Mouse (Mus musculus) stomach, embryonic 14.5 days (tissue): Measurements from ENCODE around the gene Olfml2b. TPM values are rescaled to one million over a fixed set of nuclear protein-coding genes. Genes with fewer than 3 reads are reported as not detected.

Experiments used
- ATAC-seq: fragments of 200-750 bp; cut with Nextera tagmentation; 2 replicates; pipeline ENCODE4 v1.8.0; 2017; ENCODE audit warnings: low read depth, moderate TSS enrichment; ENCODE audit not compliant: insufficient number of reproducible peaks, insufficient read depth, low FRiP score
- H3K27ac ChIP-seq: fragments of 300-500 bp; sonication (generic); 2 replicates; pipeline ENCODE4 v1.5.1; 2014; ENCODE audit warnings: mild to moderate bottlenecking, low read length, moderate library complexity, mixed read lengths
- H3K27me3 ChIP-seq: fragments of 300-500 bp; sonication (generic); 2 replicates; pipeline ENCODE4 v1.6.1; 2014; ENCODE audit warnings: low read length, control low read depth, mixed read lengths; ENCODE audit not compliant: control insufficient read depth, insufficient read depth
- H3K36me3 ChIP-seq: fragments of 300-500 bp; sonication (generic); 2 replicates; pipeline ENCODE4 v1.6.1; 2014; ENCODE audit warnings: mild to moderate bottlenecking, control low read depth, low read length, moderate library complexity, mixed read lengths; ENCODE audit not compliant: control insufficient read depth, insufficient read depth
- H3K4me1 ChIP-seq: fragments of 300-500 bp; sonication (generic); 2 replicates; pipeline ENCODE4 v1.6.1; 2014; ENCODE audit warnings: low read length, control low read depth, mixed read lengths; ENCODE audit not compliant: control insufficient read depth, insufficient read depth
- H3K4me2 ChIP-seq: fragments of 300-500 bp; sonication (generic); replicated peaks from 2 replicates; pipeline ENCODE4 v1.6.1; 2014; ENCODE audit warnings: low read depth, low read length, control low read depth
- H3K4me3 ChIP-seq: fragments of 300-500 bp; sonication (generic); 2 replicates; pipeline ENCODE4 v1.5.1; 2014; ENCODE audit warnings: low read depth, low read length, control low read depth
- H3K9ac ChIP-seq: fragments of 300-500 bp; sonication (generic); replicated peaks from 2 replicates; pipeline ENCODE4 v1.6.1; 2014; ENCODE audit warnings: low read depth, mild to moderate bottlenecking, control low read depth, low read length, moderate library complexity, mixed read lengths
- H3K9me3 ChIP-seq: fragments of 300-500 bp; sonication (generic); 2 replicates; pipeline ENCODE4 v1.6.1; 2016; ENCODE audit warnings: low read depth, low read length, control low read depth; ENCODE audit not compliant: control insufficient read depth
- WGBS: fragments of 180-500 bp; shearing (Covaris S2); extraction: QIAGEN DNeasy Blood & Tissue Kit; methylation state at CpG from one replicate; pipeline ENCODE4 v1.1.7; 2014; 5-methylcytosine and 5-hydroxymethylcytosine counted together
- polyA plus RNA-seq: library from polyadenylated mRNA; unstranded; fragments of >200 nt; fragmentation: Nextera tagmentation; extraction: Ambion mirVana; gene quantifications from 2 replicates; pipeline ENCODE4 v1.2.1, GENCODE M21; 2014

The Olfml2b gene
- polyA plus RNA-seq, 1 experiment from 2014 or later: 46.6 TPM

GRCm38 (mm10) chr1:170651989-170652740 is 7.8 kb downstream of the Olfml2b start:
- ATAC-seq: no peak
- WGBS: 68% methylated on average over 15 of the region's 15 CpGs
- Histone ChIP-seq H3K36me3 (no peaks in the 10 kb centered on the region), H3K27ac (no peak overlapping the region), H3K9ac (no peak overlapping the region), H3K4me1 (0 out of 2 replicates have a peak, but pooled peaks cover 9% of the 10 kb centered on the region), H3K27me3 (no peaks in the 10 kb centered on the region), H3K9me3 (no peaks in the 10 kb centered on the region), H3K4me3 (no peak overlapping the region), H3K4me2 (no peak overlapping the region)

GRCm38 (mm10) chr1:170655280-170655917 is 11.1 kb downstream of the Olfml2b start:
- H3K4me1 ChIP-seq: 0 out of 2 replicates have a peak, but pooled peaks cover 9% of the 10 kb centered on the region
- no peak overlapping the region for H3K4me2 ChIP-seq
- no peaks in the 10 kb centered on the region for H3K27me3 ChIP-seq
- no peak overlapping the region for H3K27ac ChIP-seq
- WGBS: 46% methylated on average over 5 of the region's 5 CpGs
- H3K9me3 ChIP-seq: no peaks in the 10 kb centered on the region
- no peaks in the 10 kb centered on the region for H3K36me3 ChIP-seq
- H3K9ac ChIP-seq: no peak overlapping the region
- no peak overlapping the region for H3K4me3 ChIP-seq
- 0 out of 2 replicates have a peak, but pooled peaks have one; percentile 33 for ATAC-seq

GRCm38 (mm10) chr1:170656518-170657227 is 12.3 kb downstream of the Olfml2b start:
- ATAC-seq: 0 out of 2 replicates have a peak, but pooled peaks have one; percentile 17
- Histone ChIP-seq H3K9ac (no peak overlapping the region), H3K4me2 (no peak overlapping the region), H3K27me3 (no peaks in the 10 kb centered on the region), H3K27ac (no peak overlapping the region), H3K4me1 (0 out of 2 replicates have a peak, but pooled peaks cover 3% of the 10 kb centered on the region), H3K36me3 (no peaks in the 10 kb centered on the region), H3K9me3 (no peaks in the 10 kb centered on the region), H3K4me3 (no peak overlapping the region)
- 79% methylated on average over 11 of the region's 11 CpGs for WGBS

GRCm38 (mm10) chr1:170657228-170657521 is 12.8 kb downstream of the Olfml2b start:
- 49% methylated on average over 2 of the region's 2 CpGs for WGBS
- H3K4me2 ChIP-seq: no peak overlapping the region
- no peak overlapping the region for H3K27ac ChIP-seq
- 0 out of 2 replicates have a peak, but pooled peaks have one; percentile 20 for ATAC-seq
- 0 out of 2 replicates have a peak, but pooled peaks cover 3% of the 10 kb centered on the region for H3K4me1 ChIP-seq
- H3K9me3 ChIP-seq: no peaks in the 10 kb centered on the region
- no peaks in the 10 kb centered on the region for H3K27me3 ChIP-seq
- no peak overlapping the region for H3K9ac ChIP-seq
- no peak overlapping the region for H3K4me3 ChIP-seq
- no peaks in the 10 kb centered on the region for H3K36me3 ChIP-seq

- no peak overlapping the region for H3K4me2 ChIP-seq
- no peak overlapping the region for H3K9ac ChIP-seq
- H3K4me3 ChIP-seq: no peak overlapping the region
- no peak overlapping the region for H3K27ac ChIP-seq
- H3K27me3 ChIP-seq: no peaks in the 10 kb centered on the region
- ATAC-seq: no peak
- no peaks in the 10 kb centered on the region for H3K36me3 ChIP-seq
- 57% methylated on average over 13 of the region's 13 CpGs for WGBS
- 0 out of 2 replicates have a peak, but pooled peaks cover 3% of the 10 kb centered on the region for H3K4me1 ChIP-seq
- no peaks in the 10 kb centered on the region for H3K9me3 ChIP-seq
Measured at GRCm38 (mm10) chr1:170657643-170658314, 13.4 kb downstream of the Olfml2b start.

GRCm38 (mm10) chr1:170659260-170659659 is 14.9 kb downstream of the Olfml2b start:
- WGBS: 61% methylated on average over 13 of the region's 13 CpGs
- H3K4me3 ChIP-seq: no peak overlapping the region

GRCm38 (mm10) chr1:170664620-170665185 is 20.4 kb downstream of the Olfml2b start:
- 85% methylated on average over 11 of the region's 11 CpGs for WGBS
- ATAC-seq: no peak
- Histone ChIP-seq H3K27me3 (no peaks in the 10 kb centered on the region), H3K9me3 (no peaks in the 10 kb centered on the region), H3K4me3 (no peak overlapping the region), H3K4me2 (no peak overlapping the region), H3K27ac (no peak overlapping the region), H3K9ac (no peak overlapping the region), H3K4me1 (no peaks in the 10 kb centered on the region), H3K36me3 (peaks cover 6% of the 10 kb centered on the region)

More at GRCm38 (mm10) chr1:170659260-170659659, 14.9 kb downstream of the Olfml2b start:
- Histone ChIP-seq H3K36me3 (no peaks in the 10 kb centered on the region), H3K27ac (no peak overlapping the region), H3K27me3 (no peaks in the 10 kb centered on the region), H3K9me3 (no peaks in the 10 kb centered on the region), H3K4me1 (0 out of 2 replicates have a peak, but pooled peaks cover 3% of the 10 kb centered on the region), H3K4me2 (no peak overlapping the region), H3K9ac (no peak overlapping the region)
- peak; percentile 34; the same call in 1 of the 2 replicates for ATAC-seq

GRCm38 (mm10) chr1:170665200-170665599 is 20.9 kb downstream of the Olfml2b start:
- Histone ChIP-seq H3K9me3 (no peaks in the 10 kb centered on the region), H3K27me3 (no peaks in the 10 kb centered on the region), H3K27ac (no peak overlapping the region), H3K4me1 (no peaks in the 10 kb centered on the region), H3K4me2 (no peak overlapping the region), H3K9ac (no peak overlapping the region), H3K4me3 (no peak overlapping the region), H3K36me3 (peaks cover 6% of the 10 kb centered on the region)
- WGBS: 93% methylated on average over 7 of the region's 7 CpGs
- no peak for ATAC-seq
